Mouse (Mus musculus) liver, adult 2 months (tissue): Measurements from ENCODE around the gene Hoxa7. TPM values are rescaled to one million over a fixed set of nuclear protein-coding genes. Genes with fewer than 3 reads are reported as not detected.

ENCODE experiments used
- DNase-seq: peaks from one replicate; pipeline ENCODE4 v3.0.0-alpha.2; 2011; ENCODE audit warnings: low read depth, low spot score; ENCODE audit errors: extremely low read depth
- H3K27ac ChIP-seq: fragments of 200-500 bp; replicated peaks from 2 replicates; pipeline ENCODE4 v1.5.1; 2012; ENCODE audit warnings: low read depth, mild to moderate bottlenecking, control low read depth, inconsistent platforms, low read length; ENCODE audit not compliant: insufficient read depth
- H3K27me3 ChIP-seq: fragments of 200-500 bp; 2 replicates; pipeline ENCODE4 v1.6.1; 2012; ENCODE audit warnings: mild to moderate bottlenecking, moderate library complexity, low read length, inconsistent platforms; ENCODE audit not compliant: control insufficient read depth, insufficient read depth
- H3K36me3 ChIP-seq: fragments of 200-500 bp; 2 replicates; pipeline ENCODE4 v1.6.1; 2012; ENCODE audit warnings: low read length, inconsistent platforms; ENCODE audit not compliant: control insufficient read depth, insufficient read depth
- H3K4me1 ChIP-seq: fragments of 200-500 bp; 2 replicates; pipeline ENCODE4 v1.6.1; 2011; ENCODE audit warnings: low read length; ENCODE audit not compliant: control insufficient read depth, insufficient read depth
- H3K4me3 ChIP-seq: fragments of 200-500 bp; 2 replicates; pipeline ENCODE4 v1.5.1; 2011; ENCODE audit warnings: low read depth, mild to moderate bottlenecking, control low read depth, low read length, moderate library complexity; ENCODE audit not compliant: insufficient read depth
- H3K79me2 ChIP-seq: fragments of 200-500 bp; 2 replicates; pipeline ENCODE4 v1.6.1; 2012; ENCODE audit warnings: inconsistent platforms, mild to moderate bottlenecking, low read length, moderate library complexity; ENCODE audit not compliant: control insufficient read depth, insufficient read depth
- H3K9ac ChIP-seq: fragments of 200-500 bp; 2 replicates; pipeline ENCODE4 v1.6.1; 2012; ENCODE audit warnings: low read depth, mild to moderate bottlenecking, control low read depth, inconsistent platforms, low read length
- CTCF ChIP-seq: fragments of 200-500 bp; IDR thresholded peaks from 2 replicates; pipeline ENCODE4 v1.5.1; 2011; ENCODE audit warnings: low read depth, low read length, control low read depth
- POLR2A ChIP-seq: fragments of 200-500 bp; IDR thresholded peaks from 2 replicates; pipeline ENCODE4 v1.6.1; 2011; ENCODE audit warnings: low read length, control low read depth; ENCODE audit not compliant: insufficient read depth; ENCODE audit errors: extremely low read depth
- WGBS: fragments of 180-500 bp; shearing (Covaris S2); methylation state at CpG from one replicate; pipeline ENCODE4 v1.1.7; 2018; 5-methylcytosine and 5-hydroxymethylcytosine counted together
- polyA plus RNA-seq: library from polyadenylated mRNA; depleted of rRNA; stranded (reverse); fragments of >200 nt; gene quantifications from 2 replicates; pipeline ENCODE4 v1.2.3, GENCODE M21; 2012
- total RNA-seq: library from RNA; depleted of rRNA; stranded (reverse); fragments of >200 nt; gene quantifications from 2 replicates; pipeline ENCODE4 v1.2.3, GENCODE M21; 2014

Gene Hoxa7
- total and polyA plus RNA-seq, 2 experiments: 0.04 TPM; not detected in 1

GRCm38 (mm10) chr6:52256956-52257355 lies 35.3 kb upstream of the Hoxa7 start:
- H3K27me3 ChIP-seq: peaks cover 38% of the 10 kb centered on the region

GRCm38 (mm10) chr6:52253511-52254500 lies 32.2 kb upstream of the Hoxa7 start:
- no peak for DNase-seq
- no peaks in the 10 kb centered on the region for H3K36me3 ChIP-seq
- peaks cover 44% of the 10 kb centered on the region for H3K27me3 ChIP-seq
- WGBS: 4% methylated on average over 59 of the region's 59 CpGs
- no peak overlapping the region for H3K27ac ChIP-seq
- H3K4me3 ChIP-seq: no peak overlapping the region
- no peak for TF ChIP-seq CTCF
- no peaks in the 10 kb centered on the region for H3K4me1 ChIP-seq
- no peaks in the 10 kb centered on the region for H3K79me2 ChIP-seq
- no peak overlapping the region for H3K9ac ChIP-seq

More at GRCm38 (mm10) chr6:52256956-52257355, 35.3 kb upstream of the Hoxa7 start:
- Histone ChIP-seq H3K4me3 (no peak overlapping the region), H3K79me2 (no peaks in the 10 kb centered on the region), H3K4me1 (0 out of 2 replicates have a peak, but pooled peaks cover 2% of the 10 kb centered on the region), H3K27ac (no peak overlapping the region), H3K9ac (no peak overlapping the region), H3K36me3 (no peaks in the 10 kb centered on the region)
- DNase-seq: peak; percentile 63
- no peak for TF ChIP-seq POLR2A
- peak; percentile 67 for TF ChIP-seq CTCF
- WGBS: 1% methylated on average over 6 of the region's 6 CpGs

- no peaks in the 10 kb centered on the region for H3K4me1 ChIP-seq
- 4% methylated on average over 35 of the region's 35 CpGs for WGBS
Observed at GRCm38 (mm10) chr6:52252775-52253376, 31.2 kb upstream of the Hoxa7 start.

GRCm38 (mm10) chr6:52252016-52252774 lies 30.5 kb upstream of the Hoxa7 start:
- Histone ChIP-seq H3K4me3 (no peak overlapping the region), H3K79me2 (no peaks in the 10 kb centered on the region), H3K27me3 (peaks cover 52% of the 10 kb centered on the region), H3K27ac (no peak overlapping the region), H3K36me3 (no peaks in the 10 kb centered on the region), H3K4me1 (no peaks in the 10 kb centered on the region), H3K9ac (no peak overlapping the region)
- WGBS: 8% methylated on average over 24 of the region's 24 CpGs
- TF ChIP-seq CTCF (no peak), POLR2A (no peak)
- DNase-seq: no peak

More at GRCm38 (mm10) chr6:52252775-52253376, 31.2 kb upstream of the Hoxa7 start:
- H3K79me2 ChIP-seq: no peaks in the 10 kb centered on the region
- TF ChIP-seq POLR2A (no peak), CTCF (no peak)
- H3K4me3 ChIP-seq: no peak overlapping the region
- DNase-seq: no peak
- H3K9ac ChIP-seq: no peak overlapping the region
- no peak overlapping the region for H3K27ac ChIP-seq
- peaks cover 52% of the 10 kb centered on the region for H3K27me3 ChIP-seq
- no peaks in the 10 kb centered on the region for H3K36me3 ChIP-seq

GRCm38 (mm10) chr6:52251177-52251879 lies 29.7 kb upstream of the Hoxa7 start:
- Histone ChIP-seq H3K79me2 (no peaks in the 10 kb centered on the region), H3K36me3 (no peaks in the 10 kb centered on the region), H3K27me3 (peaks cover 56% of the 10 kb centered on the region), H3K9ac (no peak overlapping the region), H3K27ac (no peak overlapping the region), H3K4me3 (no peak overlapping the region), H3K4me1 (no peaks in the 10 kb centered on the region)
- 16% methylated on average over 7 of the region's 7 CpGs for WGBS
- TF ChIP-seq CTCF: no peak
- no peak for TF ChIP-seq POLR2A
- DNase-seq: no peak
